16 mouse cellular contexts compared by ENCODE assay signal in genomic region chr13:82392908-82393307, GRCm38 (mm10).
A peak's percentile ranks its signal among the peaks of the same experiment; 100 is the strongest.
DNase-seq lines count a peak whose midpoint lies in the region; ATAC-seq and TF ChIP-seq lines count a peak whose summit lies in the region.
"Had no signal": no experiment of that assay in that cellular context is flagged by ENCODE, and none has a peak within 500 bp of the region (broad histone marks: within the 10 kb centered on the region; RNA-seq: fewer than 3 reads in every experiment).

No protein-coding gene starts in this region.

- peak; percentile 6 to 26 for DNase-seq in cerebellum, postnatal 25 days
- no peak for DNase-seq in cerebellum, adult 8-10 months
- DNase-seq in midbrain, postnatal 0 days (ENCODE audit: low spot score) = peak; percentile 60
- DNase-seq in midbrain, embryonic 10.5 days (ENCODE audit: low spot score) = no peak
- DNase-seq in right cerebral cortex, postnatal 25 days = peak; percentile 17
- DNase-seq in ovary, postnatal 36 days (ENCODE audit: low spot score) = no peak
- DNase-seq: B cell, adult 2 months; embryo, embryonic 11 days; thymus, postnatal 14 days had no signal

- no peak for TF ChIP-seq CTCF in midbrain, postnatal 0 days (IDR thresholded peaks at IDR 0.05)

- H3K27ac ChIP-seq in hindbrain, embryonic 16.5 days (ENCODE audit: low read depth, low read length) = no peak overlapping the region
- no peak overlapping the region for H3K27ac ChIP-seq in hindbrain, embryonic 12.5 days
- H3K27ac ChIP-seq in midbrain, postnatal 0 days (ENCODE audit: low read depth, low read length) = no peak overlapping the region
- no peak overlapping the region for H3K27ac ChIP-seq in midbrain, embryonic 10.5 days (replicated peaks)
- H3K27ac ChIP-seq: hindbrain, embryonic 14.5 days; kidney, embryonic 15.5 days; liver, embryonic 14.5 days had no signal

- no peak overlapping the region for H3K9ac ChIP-seq in hindbrain, embryonic 16.5 days (ENCODE audit: low read depth, low read length)
- no peak overlapping the region for H3K9ac ChIP-seq in hindbrain, embryonic 12.5 days
- H3K9ac ChIP-seq in midbrain, postnatal 0 days (replicated peaks; ENCODE audit: low read length, poor library complexity, severe bottlenecking) = no peak overlapping the region
- H3K9ac ChIP-seq: hindbrain, embryonic 14.5 days; kidney, embryonic 15.5 days; liver, embryonic 14.5 days had no signal

- ATAC-seq in hindbrain, embryonic 16.5 days = peak; percentile 52
- no peak for ATAC-seq in hindbrain, embryonic 12.5 days (ENCODE audit: low FRiP score)
- ATAC-seq in midbrain, postnatal 0 days (ENCODE audit: low FRiP score) = no peak

- no peaks in the 10 kb centered on the region for H3K27me3 ChIP-seq in hindbrain, embryonic 16.5 days (replicated peaks; ENCODE audit: control insufficient read depth, insufficient read depth, low read length)
- no peaks in the 10 kb centered on the region for H3K27me3 ChIP-seq in hindbrain, embryonic 12.5 days
- H3K27me3 ChIP-seq in midbrain, postnatal 0 days (ENCODE audit: insufficient read depth, low read length) = no peaks in the 10 kb centered on the region
- H3K27me3 ChIP-seq in midbrain, embryonic 10.5 days (ENCODE audit: low read depth, poor library complexity, severe bottlenecking) = no peaks in the 10 kb centered on the region
- H3K27me3 ChIP-seq: kidney, embryonic 15.5 days had no signal

- no peaks in the 10 kb centered on the region for H3K4me1 ChIP-seq in hindbrain, embryonic 16.5 days (ENCODE audit: control insufficient read depth, insufficient read depth, low read depth, low read length)
- H3K4me1 ChIP-seq in hindbrain, embryonic 12.5 days = no peaks in the 10 kb centered on the region
- no peaks in the 10 kb centered on the region for H3K4me1 ChIP-seq in midbrain, postnatal 0 days (ENCODE audit: insufficient read depth, low read length)
- no peaks in the 10 kb centered on the region for H3K4me1 ChIP-seq in midbrain, embryonic 10.5 days
- H3K4me1 ChIP-seq: kidney, embryonic 15.5 days had no signal

- H3K4me3 ChIP-seq in hindbrain, embryonic 16.5 days (ENCODE audit: low read length) = no peak overlapping the region
- H3K4me3 ChIP-seq in hindbrain, embryonic 12.5 days = no peak overlapping the region
- H3K4me3 ChIP-seq in midbrain, postnatal 0 days (ENCODE audit: low read depth, low read length) = no peak overlapping the region
- no peak overlapping the region for H3K4me3 ChIP-seq in midbrain, embryonic 10.5 days
- H3K4me3 ChIP-seq: kidney, embryonic 15.5 days had no signal

- no peaks in the 10 kb centered on the region for H3K9me3 ChIP-seq in hindbrain, embryonic 16.5 days (ENCODE audit: control insufficient read depth, low read length)
- no peaks in the 10 kb centered on the region for H3K9me3 ChIP-seq in hindbrain, embryonic 12.5 days (replicated peaks)
- no peaks in the 10 kb centered on the region for H3K9me3 ChIP-seq in midbrain, postnatal 0 days (ENCODE audit: low read length)
- no peaks in the 10 kb centered on the region for H3K9me3 ChIP-seq in midbrain, embryonic 10.5 days (replicated peaks)
- H3K9me3 ChIP-seq: G1E; kidney, embryonic 15.5 days had no signal

- H3K4me2 ChIP-seq in hindbrain, embryonic 16.5 days (ENCODE audit: low read length) = no peak overlapping the region
- no peak overlapping the region for H3K4me2 ChIP-seq in hindbrain, embryonic 12.5 days (replicated peaks)
- no peak overlapping the region for H3K4me2 ChIP-seq in midbrain, postnatal 0 days (ENCODE audit: low read depth, low read length, poor library complexity, severe bottlenecking)
- H3K4me2 ChIP-seq: hindbrain, embryonic 14.5 days; kidney, embryonic 15.5 days; midbrain, embryonic 11.5 days had no signal

- H3K36me3 ChIP-seq in hindbrain, embryonic 16.5 days (ENCODE audit: control insufficient read depth, insufficient read depth, low read length) = no peaks in the 10 kb centered on the region
- H3K36me3 ChIP-seq in hindbrain, embryonic 12.5 days = no peaks in the 10 kb centered on the region
- H3K36me3 ChIP-seq in midbrain, postnatal 0 days (ENCODE audit: insufficient read depth, low read length) = no peaks in the 10 kb centered on the region
- no peaks in the 10 kb centered on the region for H3K36me3 ChIP-seq in midbrain, embryonic 10.5 days
- H3K36me3 ChIP-seq: G1E; kidney, embryonic 15.5 days had no signal

Comparison
In these comparisons a context has a peak if more than half of its experiments do, and no peak if none do; other contexts are left out.
1. DNase-seq: peak in cerebellum, postnatal 25 days (2 of 2), midbrain, postnatal 0 days (single experiment) and right cerebral cortex, postnatal 25 days (single experiment); none in cerebellum, adult 8-10 months (single experiment), midbrain, embryonic 10.5 days (single experiment) and ovary, postnatal 36 days (single experiment).